8 mouse cellular contexts compared by ENCODE assay signal in the genomic region with DNA sequence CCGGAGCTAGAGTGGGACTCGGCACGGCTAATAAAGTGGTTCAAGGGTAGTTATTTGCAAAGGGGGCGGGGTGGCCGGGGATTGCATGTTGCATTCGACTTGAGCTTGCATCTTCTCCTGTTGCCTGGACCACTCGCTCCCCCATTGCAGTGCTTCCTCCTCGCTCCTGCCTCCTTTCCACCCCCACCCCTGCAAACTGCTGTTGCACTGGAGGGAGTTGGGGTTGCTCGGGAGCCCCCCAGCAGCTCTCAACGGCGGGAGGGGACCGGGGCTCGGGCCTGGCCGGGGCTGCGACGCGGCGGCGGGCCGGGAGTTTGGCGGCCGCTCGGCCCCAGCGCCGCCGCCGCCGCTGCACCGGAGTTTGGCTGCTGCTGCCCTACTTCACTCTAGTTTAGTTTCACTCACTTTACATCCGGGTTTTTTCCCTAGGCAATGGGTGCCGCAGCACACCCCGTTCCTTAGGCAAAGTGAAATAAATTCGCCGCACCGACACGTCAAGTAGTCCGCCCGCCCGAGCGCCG.
A peak's percentile ranks its signal among the peaks of the same experiment; 100 is the strongest.
DNase-seq lines count a peak whose midpoint lies in the region; ATAC-seq and TF ChIP-seq lines count a peak whose summit lies in the region.

No protein-coding gene starts in this region.

- peak overlapping the region; percentile 89 for H3K9ac ChIP-seq in heart, embryonic 12.5 days
- H3K9ac ChIP-seq in kidney, postnatal 0 days (ENCODE audit: low read depth, low read length) = peak overlapping the region; percentile 89
- peak overlapping the region; percentile 91 for H3K9ac ChIP-seq in liver, adult 2 months (ENCODE audit: low read depth, low read length)

- H3K79me2 ChIP-seq in liver, adult 2 months (ENCODE audit: control insufficient read depth, insufficient read depth, low read length) = peaks cover 3% of the 10 kb centered on the region; the same call in 1 of the 2 replicates

- peak overlapping the region; percentile 95 for H3K4me2 ChIP-seq in heart, embryonic 12.5 days
- peak overlapping the region; percentile 92 for H3K4me2 ChIP-seq in kidney, postnatal 0 days (ENCODE audit: low read length)

- peak; percentile 74 for TF ChIP-seq POLR2A in brain, embryonic 14.5 days (IDR thresholded peaks at IDR 0.05; ENCODE audit: borderline replicate concordance, extremely low read depth, insufficient read depth, insufficient read length, poor library complexity, severe bottlenecking)
- peak; percentile 46; the same call in 1 of the 2 replicates for TF ChIP-seq POLR2A in liver, adult 2 months (IDR thresholded peaks at IDR 0.05; ENCODE audit: extremely low read depth, insufficient read depth, low read length)

- H3K27me3 ChIP-seq in heart, embryonic 12.5 days (replicated peaks) = no peaks in the 10 kb centered on the region
- H3K27me3 ChIP-seq in kidney, postnatal 0 days (ENCODE audit: insufficient read depth, low read length) = no peaks in the 10 kb centered on the region
- H3K27me3 ChIP-seq in liver, adult 2 months (ENCODE audit: control insufficient read depth, insufficient read depth, low read length) = no peaks in the 10 kb centered on the region

- H3K9me3 ChIP-seq in heart, embryonic 12.5 days (replicated peaks) = no peaks in the 10 kb centered on the region
- H3K9me3 ChIP-seq in kidney, postnatal 0 days (replicated peaks; ENCODE audit: low read length) = no peaks in the 10 kb centered on the region

- peak overlapping the region; percentile 94 for H3K4me3 ChIP-seq in heart, embryonic 12.5 days
- H3K4me3 ChIP-seq in kidney, postnatal 0 days (replicated peaks; ENCODE audit: low read depth, low read length) = peak overlapping the region; percentile 78
- H3K4me3 ChIP-seq in liver, adult 2 months (ENCODE audit: insufficient read depth, low read depth, low read length) = peak overlapping the region; percentile 80

- under 1% methylated on average over 41 of the region's 41 CpGs for WGBS in heart, embryonic 12.5 days
- under 1% methylated on average over 39 of the region's 41 CpGs for WGBS in kidney, postnatal 0 days
- under 1% methylated on average over 41 of the region's 41 CpGs for WGBS in liver, adult 2 months

- peaks cover 15% of the 10 kb centered on the region for H3K4me1 ChIP-seq in heart, embryonic 12.5 days (replicated peaks)
- H3K4me1 ChIP-seq in kidney, postnatal 0 days (replicated peaks; ENCODE audit: insufficient read depth, low read length) = peaks cover 15% of the 10 kb centered on the region
- H3K4me1 ChIP-seq in liver, adult 2 months (ENCODE audit: control insufficient read depth, insufficient read depth, low read length) = peaks cover 5% of the 10 kb centered on the region; the same call in 1 of the 2 replicates

- DNase-seq in CD4-positive helper T cell, adult 2 months (ENCODE audit: low read depth, low spot score) = peak; percentile 92
- peak; percentile 97 for DNase-seq in brain, embryonic 14.5 days (ENCODE audit: low read depth)
- DNase-seq in kidney, postnatal 0 days (ENCODE audit: low spot score) = peak; percentile 97
- peak; percentile 85 for DNase-seq in liver, adult 2 months (ENCODE audit: extremely low read depth, low read depth, low spot score)
- peak; percentile 71 to 82 for DNase-seq in spleen, postnatal 36 days (ENCODE audit: low spot score in 2 of 2)

- no peaks in the 10 kb centered on the region for H3K36me3 ChIP-seq in heart, embryonic 12.5 days
- no peaks in the 10 kb centered on the region for H3K36me3 ChIP-seq in kidney, postnatal 0 days (ENCODE audit: insufficient read depth, low read length)
- H3K36me3 ChIP-seq in liver, adult 2 months (ENCODE audit: control insufficient read depth, insufficient read depth, low read length) = no peaks in the 10 kb centered on the region

- peak overlapping the region; percentile 100 for H3K27ac ChIP-seq in heart, embryonic 12.5 days (ENCODE audit: poor library complexity, severe bottlenecking)
- peak overlapping the region; percentile 98 for H3K27ac ChIP-seq in kidney, postnatal 0 days
- peak overlapping the region; percentile 82 for H3K27ac ChIP-seq in liver, adult 2 months (replicated peaks; ENCODE audit: insufficient read depth, low read depth, low read length)

- no peak for TF ChIP-seq CTCF in brain, embryonic 14.5 days (IDR thresholded peaks at IDR 0.05; ENCODE audit: borderline replicate concordance, extremely low read depth, insufficient read depth, insufficient read length)
- no peak for TF ChIP-seq CTCF in kidney, postnatal 0 days (IDR thresholded peaks at IDR 0.05; ENCODE audit: low read depth)
- TF ChIP-seq CTCF in liver, adult 2 months (IDR thresholded peaks at IDR 0.05; ENCODE audit: low read depth, low read length) = no peak

- ATAC-seq in erythroblast, adult 5-6 weeks (replicated peaks; ENCODE audit: low FRiP score, poor library complexity, severe bottlenecking) = peak; percentile 29
- peak; percentile 78 for ATAC-seq in heart, embryonic 12.5 days (ENCODE audit: insufficient number of reproducible peaks, low FRiP score)
- ATAC-seq in kidney, postnatal 0 days (replicated peaks; ENCODE audit: low FRiP score, low read depth) = peak; percentile 76
- ATAC-seq in monocyte, adult 5-6 weeks (replicated peaks; ENCODE audit: insufficient number of reproducible peaks, low FRiP score, low TSS enrichment, poor library complexity, severe bottlenecking) = peak; percentile 76

Comparison
In these comparisons a context has a peak if more than half of its experiments do, and no peak if none do; other contexts are left out.
1. Peak in every context shown above with its lines: DNase-seq, ATAC-seq, H3K4me3 ChIP-seq and H3K27ac ChIP-seq.